Mouse (Mus musculus) embryonic facial prominence, embryonic 15.5 days (tissue): ENCODE results near the gene Naa80. TPM values are rescaled to one million over a fixed set of nuclear protein-coding genes. Genes with fewer than 3 reads are reported as not detected.
"Not testable (repeated sequence)": the region's sequence is repeated elsewhere in the genome, so short reads cannot be mapped to it uniquely, and the experiment has no call there.

Experiments used
- ATAC-seq: fragments of 200-750 bp; cut with Nextera tagmentation; 2 replicates; pipeline ENCODE4 v1.8.0; 2017; ENCODE audit warnings: low read depth, moderate TSS enrichment; ENCODE audit not compliant: insufficient number of reproducible peaks, low FRiP score, low TSS enrichment
- H3K27ac ChIP-seq: fragments of 300-500 bp; sonication (generic); replicated peaks from 2 replicates; pipeline ENCODE4 v1.5.1; 2015; ENCODE audit warnings: mild to moderate bottlenecking, inconsistent platforms
- H3K27me3 ChIP-seq: fragments of 300-500 bp; sonication (generic); 2 replicates; pipeline ENCODE4 v1.6.1; 2015; ENCODE audit warnings: inconsistent platforms
- H3K36me3 ChIP-seq: fragments of 300-500 bp; sonication (generic); 2 replicates; pipeline ENCODE4 v1.6.1; 2015; ENCODE audit warnings: mild to moderate bottlenecking, inconsistent platforms
- H3K4me1 ChIP-seq: fragments of 300-500 bp; sonication (generic); 2 replicates; pipeline ENCODE4 v1.6.1; 2015; ENCODE audit warnings: inconsistent platforms
- H3K4me2 ChIP-seq: fragments of 300-500 bp; sonication (generic); replicated peaks from 2 replicates; pipeline ENCODE4 v1.6.1; 2015; ENCODE audit warnings: mild to moderate bottlenecking, inconsistent platforms
- H3K4me3 ChIP-seq: fragments of 300-500 bp; sonication (generic); replicated peaks from 2 replicates; pipeline ENCODE4 v1.5.1; 2015; ENCODE audit warnings: mild to moderate bottlenecking, inconsistent platforms
- H3K9ac ChIP-seq: fragments of 300-500 bp; sonication (generic); 2 replicates; pipeline ENCODE4 v1.6.1; 2015; ENCODE audit warnings: inconsistent platforms
- H3K9me3 ChIP-seq: fragments of 300-500 bp; sonication (generic); replicated peaks from 2 replicates; pipeline ENCODE4 v1.6.1; 2016; ENCODE audit warnings: inconsistent platforms
- WGBS: fragments of 180-500 bp; shearing (Covaris S2); methylation state at CpG from one replicate; pipeline ENCODE4 v1.1.7; 2015; 5-methylcytosine and 5-hydroxymethylcytosine counted together
- polyA plus RNA-seq: library from polyadenylated mRNA; unstranded; fragments of >200 nt; fragmentation: Nextera tagmentation; extraction: Ambion mirVana; gene quantifications from 2 replicates; pipeline ENCODE4 v1.2.1, GENCODE M21; 2015

The Naa80 gene
- polyA plus RNA-seq, 1 experiment from 2014 or later: 22.8 TPM

- H3K9ac ChIP-seq: peak within 1 kb of the TSS; percentile 59
- no peaks in the 10 kb centered on the region for H3K9me3 ChIP-seq
- H3K27me3 ChIP-seq: no peaks in the 10 kb centered on the region
- peaks cover 72% of the 10 kb centered on the region for H3K4me1 ChIP-seq
- peak within 1 kb of the TSS; percentile 85 for H3K27ac ChIP-seq
- H3K36me3 ChIP-seq: no peaks in the 10 kb centered on the region
- peak; percentile 65 for ATAC-seq
- WGBS: under 1% methylated on average over 63 of the region's 63 CpGs
- H3K4me2 ChIP-seq: peak within 1 kb of the TSS; percentile 92
- peak within 1 kb of the TSS; percentile 51 for H3K4me3 ChIP-seq
Observed at GRCm38 (mm10) chr9:107551117-107551889, 27.4 kb upstream of the Naa80 start, which contains the start of gene Rassf1. TSS of gene Rassf1 (plus strand) at chr9:107551555.

- H3K4me1 ChIP-seq: peaks cover 72% of the 10 kb centered on the region
- H3K27me3 ChIP-seq: no peaks in the 10 kb centered on the region
- 6% methylated on average over 8 of the region's 8 CpGs for WGBS
- no peak for ATAC-seq
- peak overlapping the region; percentile 85 for H3K27ac ChIP-seq
- 0 out of 2 replicates have a peak, but pooled peaks cover 3% of the 10 kb centered on the region for H3K36me3 ChIP-seq
- peak overlapping the region; percentile 92 for H3K4me2 ChIP-seq
- peak overlapping the region; percentile 51 for H3K4me3 ChIP-seq
- peak overlapping the region; percentile 59 for H3K9ac ChIP-seq
- H3K9me3 ChIP-seq: no peaks in the 10 kb centered on the region
Observed at GRCm38 (mm10) chr9:107551890-107552355, 26.8 kb upstream of the Naa80 start.

- H3K4me3 ChIP-seq: peak overlapping the region; percentile 83
- H3K9me3 ChIP-seq: no peaks in the 10 kb centered on the region
- peak overlapping the region; percentile 92 for H3K4me2 ChIP-seq
- H3K27me3 ChIP-seq: no peaks in the 10 kb centered on the region
- H3K9ac ChIP-seq: no peak overlapping the region
- peak overlapping the region; percentile 85; the same call in 1 of the 2 replicates for H3K27ac ChIP-seq
- 80% methylated on average over 5 of the region's 5 CpGs for WGBS
- no peak for ATAC-seq
- H3K36me3 ChIP-seq: peaks cover 10% of the 10 kb centered on the region
- peaks cover 70% of the 10 kb centered on the region for H3K4me1 ChIP-seq
Observed at GRCm38 (mm10) chr9:107552690-107553393, 25.8 kb upstream of the Naa80 start.

- 5% methylated on average over 37 of the region's 37 CpGs for WGBS
- H3K4me1 ChIP-seq: peaks cover 68% of the 10 kb centered on the region
- peaks cover 19% of the 10 kb centered on the region for H3K36me3 ChIP-seq
Observed at GRCm38 (mm10) chr9:107553541-107554318, 25.0 kb upstream of the Naa80 start.

GRCm38 (mm10) chr9:107554319-107554825 lies 24.3 kb upstream of the Naa80 start:
- H3K4me2 ChIP-seq: peak overlapping the region; percentile 92
- no peaks in the 10 kb centered on the region for H3K27me3 ChIP-seq
- WGBS: under 1% methylated on average over 53 of the region's 53 CpGs
- peak overlapping the region; percentile 83 for H3K4me3 ChIP-seq
- H3K4me1 ChIP-seq: peaks cover 68% of the 10 kb centered on the region
- H3K36me3 ChIP-seq: peaks cover 26% of the 10 kb centered on the region
- H3K9ac ChIP-seq: peak overlapping the region; percentile 71
- no peaks in the 10 kb centered on the region for H3K9me3 ChIP-seq
- H3K27ac ChIP-seq: peak overlapping the region; percentile 97
- peak; percentile 92 for ATAC-seq

More at GRCm38 (mm10) chr9:107553541-107554318, 25.0 kb upstream of the Naa80 start:
- peak; percentile 21 for ATAC-seq
- Histone ChIP-seq H3K9me3 (no peaks in the 10 kb centered on the region), H3K4me2 (peak overlapping the region; percentile 92), H3K27ac (peak overlapping the region; percentile 97), H3K9ac (peak overlapping the region; percentile 44; the same call in 1 of the 2 replicates), H3K4me3 (peak overlapping the region; percentile 83), H3K27me3 (no peaks in the 10 kb centered on the region)

GRCm38 (mm10) chr9:107555031-107555457 lies 23.6 kb upstream of the Naa80 start:
- ATAC-seq: no peak; the same call in 1 of the 2 replicates
- WGBS: under 1% methylated on average over 23 of the region's 23 CpGs
- Histone ChIP-seq H3K4me1 (peaks cover 64% of the 10 kb centered on the region), H3K27ac (peak overlapping the region; percentile 97), H3K9me3 (no peaks in the 10 kb centered on the region), H3K4me3 (peak overlapping the region; percentile 83), H3K27me3 (no peaks in the 10 kb centered on the region), H3K36me3 (peaks cover 32% of the 10 kb centered on the region), H3K9ac (peak overlapping the region; percentile 71), H3K4me2 (peak overlapping the region; percentile 92)

- H3K27ac ChIP-seq: peak overlapping the region; percentile 97
- H3K4me3 ChIP-seq: peak overlapping the region; percentile 83
- H3K27me3 ChIP-seq: no peaks in the 10 kb centered on the region
- peaks cover 58% of the 10 kb centered on the region for H3K4me1 ChIP-seq
- 28% methylated on average over 2 of the region's 2 CpGs for WGBS
- peaks cover 38% of the 10 kb centered on the region for H3K36me3 ChIP-seq
- no peaks in the 10 kb centered on the region for H3K9me3 ChIP-seq
- ATAC-seq: no peak
- peak overlapping the region; percentile 92 for H3K4me2 ChIP-seq
- peak overlapping the region; percentile 71 for H3K9ac ChIP-seq
Observed at GRCm38 (mm10) chr9:107555701-107556100, 23.0 kb upstream of the Naa80 start.

GRCm38 (mm10) chr9:107556346-107556745 lies 22.3 kb upstream of the Naa80 start:
- ATAC-seq: no peak
- Histone ChIP-seq H3K4me3 (peak overlapping the region; percentile 83), H3K27me3 (no peaks in the 10 kb centered on the region), H3K9me3 (no peaks in the 10 kb centered on the region), H3K36me3 (peaks cover 45% of the 10 kb centered on the region), H3K4me2 (peak overlapping the region; percentile 92), H3K4me1 (peaks cover 51% of the 10 kb centered on the region), H3K9ac (0 out of 2 replicates have a peak overlapping the region, but pooled peaks have one; percentile 71), H3K27ac (0 out of 2 replicates have a peak overlapping the region, but pooled peaks have one; percentile 5)
- WGBS: 62% methylated on average over 3 of the region's 3 CpGs

- Histone ChIP-seq H3K9me3 (no peaks in the 10 kb centered on the region), H3K27ac (peak within 1 kb of the TSS; percentile 79), H3K4me3 (peak within 1 kb of the TSS; percentile 92), H3K4me2 (peak within 1 kb of the TSS; percentile 82), H3K36me3 (peaks cover 55% of the 10 kb centered on the region), H3K4me1 (peaks cover 40% of the 10 kb centered on the region), H3K27me3 (no peaks in the 10 kb centered on the region), H3K9ac (peak within 1 kb of the TSS; percentile 75)
- ATAC-seq: peak; percentile 91
- 1% methylated on average over 46 of the region's 46 CpGs for WGBS
Observed at GRCm38 (mm10) chr9:107563029-107563581, 15.6 kb upstream of the Naa80 start, which contains the start of gene Tusc2. TSS of gene Tusc2 (plus strand) at chr9:107563255.

- H3K4me1 ChIP-seq: peaks cover 51% of the 10 kb centered on the region
- H3K9me3 ChIP-seq, H3K4me3 ChIP-seq, H3K27me3 ChIP-seq, ATAC-seq, H3K4me2 ChIP-seq, H3K9ac ChIP-seq: not testable (repeated sequence)
- peak overlapping the region; percentile 31; the same call in 1 of the 2 replicates for H3K27ac ChIP-seq
- WGBS: 35% methylated on average over 5 of the region's 5 CpGs
- H3K36me3 ChIP-seq: peaks cover 31% of the 10 kb centered on the region
Observed at GRCm38 (mm10) chr9:107565556-107565955, 13.1 kb upstream of the Naa80 start.
